Mouse (Mus musculus): Measurements from ENCODE around the gene Neil3.

DNA sequence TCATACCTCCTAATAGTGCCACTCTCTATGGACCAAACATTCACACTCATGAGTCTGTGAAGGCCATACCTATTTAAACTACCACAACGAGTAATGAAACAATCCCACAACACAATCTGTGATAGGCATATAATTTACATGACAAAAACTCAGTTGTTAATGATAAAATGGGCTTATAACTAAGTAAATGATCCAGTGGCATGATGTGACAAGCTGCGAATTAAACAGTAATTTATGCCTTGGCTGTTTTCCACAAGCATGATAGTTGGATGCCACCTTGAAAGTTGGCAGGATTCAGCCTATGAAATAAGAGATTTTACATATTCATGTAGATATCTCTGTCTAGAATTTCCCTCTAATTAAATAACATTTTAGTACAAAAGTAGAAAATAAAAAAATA is 99.3 kb downstream of the Neil3 start:
- no peak for TF ChIP-seq EP300 (IDR thresholded peaks at IDR 0.05; ENCODE audit: insufficient read depth, low read depth, low read length)
- TF ChIP-seq POLR2A (IDR thresholded peaks at IDR 0.05; ENCODE audit: insufficient read depth, low read length): no peak
